Mouse (Mus musculus) embryonic facial prominence, embryonic 12.5 days (tissue): ENCODE measurements around the gene Slc38a7. TPM values are rescaled to one million over a fixed set of nuclear protein-coding genes. Genes with fewer than 3 reads are reported as not detected.
"Not testable (repeated sequence)": the region's sequence is repeated elsewhere in the genome, so short reads cannot be mapped to it uniquely, and the experiment has no call there.

ENCODE experiments used
- ATAC-seq: fragments of 200-750 bp; cut with Nextera tagmentation; 2 replicates; pipeline ENCODE4 v1.8.0; 2017; ENCODE audit not compliant: insufficient number of reproducible peaks, insufficient read depth, low FRiP score, low TSS enrichment
- H3K27ac ChIP-seq: fragments of 300-500 bp; sonication (generic); 2 replicates; pipeline ENCODE4 v1.5.1; 2016; ENCODE audit warnings: mild to moderate bottlenecking
- H3K27me3 ChIP-seq: fragments of 300-500 bp; sonication (generic); 2 replicates; pipeline ENCODE4 v1.6.1; 2016; ENCODE audit warnings: mild to moderate bottlenecking, moderate library complexity
- H3K36me3 ChIP-seq: fragments of 300-500 bp; sonication (generic); 2 replicates; pipeline ENCODE4 v1.6.1; 2016; ENCODE audit warnings: mild to moderate bottlenecking
- H3K4me1 ChIP-seq: fragments of 300-500 bp; sonication (generic); 2 replicates; pipeline ENCODE4 v1.6.1; 2016
- H3K4me2 ChIP-seq: fragments of 300-500 bp; sonication (generic); replicated peaks from 2 replicates; pipeline ENCODE4 v1.6.1; 2016; ENCODE audit warnings: mild to moderate bottlenecking, moderate library complexity
- H3K4me3 ChIP-seq: fragments of 300-500 bp; sonication (generic); 2 replicates; pipeline ENCODE4 v1.5.1; 2016; ENCODE audit warnings: mild to moderate bottlenecking
- H3K9ac ChIP-seq: fragments of 300-500 bp; sonication (generic); 2 replicates; pipeline ENCODE4 v1.6.1; 2016; ENCODE audit warnings: mild to moderate bottlenecking, moderate library complexity
- H3K9me3 ChIP-seq: fragments of 300-500 bp; sonication (generic); 2 replicates; pipeline ENCODE4 v1.6.1; 2016; ENCODE audit warnings: mild to moderate bottlenecking, moderate library complexity
- WGBS: fragments of 180-500 bp; shearing (Covaris S2); methylation state at CpG from one replicate; pipeline ENCODE4 v1.1.7; 2016; 5-methylcytosine and 5-hydroxymethylcytosine counted together
- polyA plus RNA-seq: library from polyadenylated mRNA; unstranded; fragments of >200 nt; fragmentation: Nextera tagmentation; extraction: Ambion mirVana; gene quantifications from 2 replicates; pipeline ENCODE4 v1.2.1, GENCODE M21; 2016

Slc38a7 gene
- polyA plus RNA-seq, 1 experiment from 2014 or later, result 16.7 TPM

GRCm38 (mm10) chr8:95802231-95802630 lies 51.1 kb downstream of the Slc38a7 start:
- 88% methylated on average over 8 of the region's 8 CpGs for WGBS
- Histone ChIP-seq H3K4me3 (no peak overlapping the region), H3K4me1 (peaks cover 17% of the 10 kb centered on the region), H3K27me3 (no peaks in the 10 kb centered on the region), H3K4me2 (no peak overlapping the region), H3K27ac (no peak overlapping the region), H3K9me3 (no peaks in the 10 kb centered on the region), H3K36me3 (peaks cover 20% of the 10 kb centered on the region), H3K9ac (no peak overlapping the region)
- ATAC-seq, result no peak

GRCm38 (mm10) chr8:95801476-95802064 lies 51.8 kb downstream of the Slc38a7 start:
- Histone ChIP-seq H3K9ac (no peak overlapping the region), H3K4me3 (no peak overlapping the region), H3K36me3 (peaks cover 20% of the 10 kb centered on the region), H3K4me1 (peaks cover 17% of the 10 kb centered on the region), H3K27ac (no peak overlapping the region), H3K4me2 (no peak overlapping the region), H3K27me3 (no peaks in the 10 kb centered on the region), H3K9me3 (no peaks in the 10 kb centered on the region)
- WGBS, result 88% methylated on average over 1 of the region's 1 CpGs
- no peak for ATAC-seq

DNA sequence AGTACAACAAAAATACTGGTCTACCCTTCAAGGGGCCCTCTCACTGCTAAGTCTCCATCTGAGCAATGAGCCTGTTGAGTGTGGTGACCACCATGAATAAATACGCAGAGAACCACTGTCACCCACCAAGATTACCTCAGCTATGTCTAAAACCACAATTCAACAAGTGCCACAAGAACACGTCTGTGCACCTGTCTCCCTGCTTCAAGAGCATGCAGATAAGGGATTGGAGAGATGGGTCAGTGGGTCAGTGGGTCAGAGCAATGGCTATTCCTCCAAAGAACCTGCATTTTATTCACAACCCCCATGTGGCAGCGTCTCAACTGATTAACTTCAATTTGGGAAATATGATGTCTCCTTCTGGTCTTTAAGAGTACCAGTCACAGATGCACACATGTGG lies 53.0 kb downstream of the Slc38a7 start:
- 93% methylated on average over 3 of the region's 3 CpGs for WGBS

GRCm38 (mm10) chr8:95799891-95800290 lies 53.4 kb downstream of the Slc38a7 start:
- no peaks in the 10 kb centered on the region for H3K9me3 ChIP-seq
- ATAC-seq, result no peak
- WGBS, result 69% methylated on average over 1 of the region's 1 CpGs
- no peak overlapping the region for H3K27ac ChIP-seq
- peaks cover 24% of the 10 kb centered on the region for H3K36me3 ChIP-seq
- no peak overlapping the region for H3K9ac ChIP-seq
- no peaks in the 10 kb centered on the region for H3K27me3 ChIP-seq
- H3K4me3 ChIP-seq, result no peak overlapping the region
- H3K4me2 ChIP-seq, result no peak overlapping the region
- peaks cover 3% of the 10 kb centered on the region; the same call in 1 of the 2 replicates for H3K4me1 ChIP-seq

More for the DNA sequence above, 53.0 kb downstream of the Slc38a7 start:
- Histone ChIP-seq H3K4me1 (peaks cover 8% of the 10 kb centered on the region), H3K9me3 (no peaks in the 10 kb centered on the region), H3K27me3 (no peaks in the 10 kb centered on the region), H3K4me3 (no peak overlapping the region), H3K27ac (no peak overlapping the region), H3K4me2 (no peak overlapping the region), H3K36me3 (peaks cover 24% of the 10 kb centered on the region), H3K9ac (no peak overlapping the region)
- ATAC-seq, result no peak

DNA sequence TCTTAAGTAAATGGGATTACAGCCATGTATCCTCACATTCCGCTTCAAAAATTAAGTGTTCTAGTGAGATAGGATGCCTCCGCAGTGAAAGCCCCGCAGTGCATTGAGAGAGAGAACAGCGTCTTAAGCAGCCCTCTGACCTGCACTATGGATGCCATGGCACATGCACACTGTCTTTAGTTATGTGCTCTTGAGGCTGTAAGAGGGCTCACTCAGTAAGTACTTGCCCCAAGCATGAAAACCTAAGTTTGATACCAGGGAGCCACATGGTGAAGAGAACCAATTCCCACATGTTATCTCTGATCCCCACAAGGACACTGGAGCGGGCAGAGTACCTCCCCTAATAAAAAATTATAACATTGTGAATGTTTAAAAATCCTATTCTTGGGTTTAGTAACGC lies 54.2 kb downstream of the Slc38a7 start:
- WGBS, result 96% methylated on average over 6 of the region's 6 CpGs
- H3K36me3 ChIP-seq, result peaks cover 24% of the 10 kb centered on the region
- no peak for ATAC-seq
- H3K4me3 ChIP-seq, result no peak overlapping the region
- no peak overlapping the region for H3K9ac ChIP-seq
- no peak overlapping the region for H3K4me2 ChIP-seq
- no peaks in the 10 kb centered on the region for H3K9me3 ChIP-seq
- H3K27ac ChIP-seq, result no peak overlapping the region
- no peaks in the 10 kb centered on the region for H3K27me3 ChIP-seq
- H3K4me1 ChIP-seq, result peaks cover 3% of the 10 kb centered on the region; the same call in 1 of the 2 replicates

DNA sequence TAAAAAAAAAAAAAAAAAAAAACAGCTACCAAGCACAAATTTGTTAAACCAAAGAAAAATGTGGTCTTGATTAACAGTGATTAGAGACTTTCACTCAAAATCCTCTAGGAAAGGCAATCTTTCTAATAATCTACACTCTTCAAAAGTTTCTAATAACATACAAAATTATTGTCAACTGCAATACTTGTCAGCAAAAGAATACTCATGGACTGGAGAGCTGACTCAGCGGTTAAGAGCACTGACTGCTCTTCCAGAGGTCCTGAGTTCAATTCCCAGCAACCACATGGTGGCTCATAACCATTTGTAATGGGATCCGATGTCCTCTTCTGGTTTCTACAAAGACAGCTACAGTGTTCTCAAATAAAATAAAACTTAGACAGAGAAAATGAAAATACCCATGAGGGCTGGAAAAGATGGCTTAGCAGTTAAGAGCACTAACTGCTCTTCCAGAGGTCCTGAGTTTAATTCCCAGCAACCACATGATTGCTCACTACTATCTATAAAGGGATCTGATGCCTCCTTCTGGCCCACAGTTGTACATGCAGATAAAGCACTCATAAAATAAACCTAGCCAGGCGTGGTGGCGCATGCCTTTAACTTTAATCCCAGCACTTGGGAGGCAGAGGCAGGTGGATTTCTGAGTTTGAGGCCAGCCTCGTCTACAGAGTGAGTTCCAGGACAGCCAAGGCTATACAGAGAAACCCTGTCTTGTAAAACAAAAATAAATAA lies 57.8 kb downstream of the Slc38a7 start:
- H3K4me3 ChIP-seq, H3K9ac ChIP-seq, H3K27ac ChIP-seq, H3K9me3 ChIP-seq, H3K4me1 ChIP-seq, H3K4me2 ChIP-seq, H3K27me3 ChIP-seq, ATAC-seq: not testable (repeated sequence)
- peaks cover 19% of the 10 kb centered on the region for H3K36me3 ChIP-seq
- 92% methylated on average over 5 of the region's 5 CpGs for WGBS

Other genes starting within 250 kb of the Slc38a7 start
- 28.5 and 29.8 TPM in 2 replicates for gene Gins3, start 220.1 kb downstream of the Slc38a7 start, polyA plus RNA-seq
- gene Ndrg4, start 176.6 kb downstream of the Slc38a7 start, polyA plus RNA-seq, result 27.3 and 34.4 TPM in 2 replicates
- 19.5 and 21.4 TPM in 2 replicates for gene Setd6, start 137.7 kb downstream of the Slc38a7 start, polyA plus RNA-seq
- 83.9 and 91.4 TPM in 2 replicates for gene Cnot1, start 46.1 kb downstream of the Slc38a7 start, polyA plus RNA-seq
- gene Sap18b, start 28.2 kb downstream of the Slc38a7 start, polyA plus RNA-seq, result 368 and 387 TPM in 2 replicates
- 181 and 185 TPM in 2 replicates for gene Got2, start 35.0 kb upstream of the Slc38a7 start, polyA plus RNA-seq